Mouse (Mus musculus) right cerebral cortex, adult 18-20 months (tissue): ENCODE data around the gene Tgfbr2.

Experiments used
- DNase-seq: peaks from one replicate; pipeline ENCODE4 v3.0.0; 2022; ENCODE audit warnings: mixed read lengths

Tgfbr2 gene

DNA sequence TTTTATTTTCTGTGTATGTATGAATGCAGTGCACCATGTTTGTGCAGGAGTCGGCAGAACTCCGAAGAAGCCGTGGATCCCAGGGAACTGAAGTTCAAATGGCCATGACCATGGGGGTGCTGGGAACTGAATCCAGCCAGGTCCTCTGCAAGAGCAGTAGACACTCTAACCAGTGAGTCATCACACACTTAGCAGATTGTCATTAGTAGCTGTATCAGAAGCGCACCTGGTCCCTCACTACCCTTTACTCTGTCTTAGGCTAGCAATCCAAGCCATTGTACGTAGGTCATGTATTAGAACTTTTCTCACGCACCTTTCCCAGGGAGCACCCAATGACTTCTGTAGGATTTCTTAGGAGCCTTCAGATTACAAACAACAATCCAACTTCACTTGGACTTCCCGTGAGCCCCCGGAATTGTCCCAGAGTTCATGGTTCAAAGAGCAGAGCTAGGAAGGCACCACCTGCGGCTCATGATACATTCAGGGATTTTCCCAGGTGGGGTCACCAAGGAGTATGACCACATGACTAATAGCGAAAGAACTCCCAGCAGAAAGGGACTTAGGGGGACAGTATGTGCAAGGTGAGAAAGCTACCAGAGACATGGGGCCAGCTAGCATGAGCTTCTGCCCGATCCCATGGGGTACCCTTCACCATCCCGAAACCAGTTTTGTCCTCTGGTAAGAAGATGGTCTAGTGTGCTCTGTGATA lies 17.8 kb upstream of the Tgfbr2 start:
- no peak for DNase-seq

DNA sequence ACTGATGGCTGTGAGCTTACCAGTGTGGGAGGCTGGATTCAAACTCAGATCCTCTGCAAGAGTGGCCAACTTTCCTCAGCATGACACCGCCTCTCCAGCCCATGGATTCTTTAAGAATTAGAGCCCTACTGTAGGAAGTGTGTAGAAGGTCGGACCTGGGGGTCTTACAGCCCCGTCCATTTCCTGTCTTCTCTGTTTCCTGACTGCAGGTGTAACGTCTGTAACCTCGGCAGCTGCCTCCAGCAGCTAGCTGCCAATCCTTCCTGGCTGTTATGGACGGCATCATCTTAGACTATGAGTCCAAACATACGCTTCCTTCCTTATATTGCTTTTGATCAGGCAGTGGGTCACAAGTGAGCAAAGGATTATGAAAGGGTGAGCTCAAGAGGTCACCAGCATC lies 17.1 kb upstream of the Tgfbr2 start:
- DNase-seq, result no peak

DNA sequence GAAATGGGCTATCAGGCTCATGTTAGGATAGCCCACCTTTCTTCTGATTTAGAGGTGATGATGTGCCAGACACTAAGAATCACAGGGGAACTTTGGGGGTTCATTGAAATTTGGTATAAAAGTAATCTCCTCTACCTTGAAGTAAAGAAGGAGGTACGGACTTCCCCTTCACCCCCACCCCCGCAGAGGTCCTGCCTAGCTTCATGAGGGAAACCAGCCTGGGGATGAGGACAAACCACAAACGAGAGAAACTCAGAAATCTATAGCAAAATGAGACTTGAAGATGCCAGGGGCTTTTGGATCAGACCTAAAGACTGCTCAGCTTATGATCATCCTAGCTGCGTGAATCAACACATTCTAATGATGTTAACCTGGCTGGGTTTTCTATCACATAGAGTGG lies 14.7 kb upstream of the Tgfbr2 start:
- no peak for DNase-seq

DNA sequence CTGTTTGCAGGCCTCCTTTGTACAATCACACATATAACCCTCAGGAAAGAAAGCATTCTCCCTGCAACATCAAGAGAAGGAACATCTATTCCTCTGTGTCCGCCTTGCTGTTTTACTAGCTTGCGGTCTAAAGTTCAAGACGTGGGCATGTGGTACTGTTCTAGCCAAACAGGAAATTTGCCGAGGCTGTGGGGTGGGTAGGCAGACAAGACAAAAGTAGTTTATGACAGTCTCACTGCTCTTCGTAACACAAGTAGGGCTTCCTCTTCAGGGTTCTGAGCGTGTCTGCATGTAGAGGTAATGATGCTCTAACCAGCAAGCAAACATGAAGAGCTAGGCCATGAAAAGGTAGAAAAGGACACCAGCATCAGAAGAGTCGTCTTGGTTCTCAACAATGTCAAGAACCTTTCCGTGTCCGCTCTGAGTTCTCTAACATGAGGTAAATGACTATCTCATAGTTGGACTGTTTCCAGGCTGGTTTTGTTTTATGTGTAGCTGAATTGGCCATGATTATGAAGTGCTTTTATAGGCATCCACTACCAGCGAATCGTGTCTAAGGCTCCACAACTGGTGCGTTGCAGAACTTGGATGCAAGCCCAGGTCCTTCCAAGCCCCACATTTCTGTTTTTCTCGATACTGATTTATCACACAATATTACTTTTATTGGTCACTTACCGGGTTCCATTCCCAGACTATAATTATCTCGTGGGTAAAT lies 13.9 kb upstream of the Tgfbr2 start:
- no peak for DNase-seq

DNA sequence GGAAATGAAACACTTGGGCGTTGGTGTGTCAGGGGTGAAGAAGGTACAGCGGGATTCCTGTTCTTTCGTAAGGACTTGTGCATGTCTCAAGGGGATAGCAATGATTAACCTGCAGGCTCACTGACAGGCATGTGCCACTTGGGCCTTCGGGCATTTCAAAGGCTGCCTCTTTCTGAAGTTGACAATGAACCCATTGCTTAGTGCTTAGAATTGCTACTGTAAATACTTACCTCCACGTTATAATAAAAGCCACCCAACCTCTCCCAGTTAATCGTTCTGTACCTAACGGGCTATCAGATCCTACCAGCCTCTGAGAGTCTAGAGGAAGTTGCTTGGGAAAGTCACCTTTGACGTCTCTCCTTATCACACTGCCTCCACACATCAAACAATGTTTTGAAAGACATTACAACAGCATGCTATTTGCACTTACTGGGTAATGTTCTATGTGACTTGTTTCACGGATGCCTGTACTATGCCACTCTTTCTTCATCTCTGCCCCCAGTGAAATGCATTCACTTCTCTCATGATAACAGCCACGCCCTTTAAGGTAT lies 12.1 kb upstream of the Tgfbr2 start:
- DNase-seq, result no peak

DNA sequence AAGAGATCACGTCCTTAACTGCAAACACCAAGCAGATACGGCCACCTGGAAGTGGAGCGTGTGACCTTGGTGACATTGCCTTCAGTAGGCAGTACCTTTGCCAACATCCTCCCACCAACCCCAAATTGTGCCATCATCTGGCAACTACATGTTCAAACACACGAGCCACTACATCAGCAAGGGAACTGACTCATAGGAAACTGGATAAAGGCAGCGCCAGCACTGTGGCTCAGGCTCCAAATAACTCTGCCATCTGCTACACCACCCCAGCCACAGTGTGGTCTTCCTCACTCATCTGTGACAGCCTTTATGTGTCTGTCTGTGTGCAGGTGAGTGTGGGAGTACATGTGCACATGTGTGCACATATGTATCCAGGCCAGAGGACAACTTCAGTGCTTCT lies 9.7 kb upstream of the Tgfbr2 start:
- no peak for DNase-seq

DNA sequence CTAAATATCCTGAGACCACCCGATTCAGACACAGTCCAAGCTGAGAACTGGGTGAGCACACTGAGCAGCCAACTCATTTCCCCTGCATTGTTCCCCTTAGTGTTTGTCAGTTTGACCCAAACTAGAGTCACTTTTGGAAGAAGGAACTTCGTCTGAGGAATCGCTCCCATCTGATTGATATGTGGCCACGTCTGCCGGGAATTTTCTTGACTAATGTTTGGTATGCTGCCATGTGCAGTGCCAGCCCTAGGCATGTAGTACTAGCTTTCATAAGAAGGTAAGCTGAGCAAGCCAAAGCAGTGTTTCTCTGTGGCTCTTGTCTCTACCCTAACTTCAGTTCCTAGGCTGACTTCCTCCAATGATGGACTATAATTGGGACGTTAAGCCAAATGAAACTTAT lies 7.9 kb upstream of the Tgfbr2 start:
- no peak for DNase-seq

DNA sequence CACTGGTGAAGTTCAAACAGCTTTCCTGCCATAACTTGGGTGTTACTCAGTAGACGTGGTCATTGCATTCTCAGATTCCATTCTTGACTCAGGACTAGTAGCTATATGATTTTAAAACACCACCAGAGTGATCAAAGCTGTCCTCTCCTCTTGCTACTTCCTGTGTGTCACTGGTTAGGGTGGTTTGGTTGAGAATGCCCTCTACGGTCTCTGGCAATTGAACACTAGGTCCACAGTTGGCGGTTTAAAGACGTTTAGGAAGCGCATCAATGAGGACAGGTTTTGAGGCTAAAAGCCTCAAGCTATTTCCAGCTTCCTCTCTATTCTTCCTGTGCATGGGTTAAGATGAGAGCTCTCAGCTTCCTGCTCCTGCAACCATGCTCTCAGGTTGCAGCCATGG lies 6.4 kb upstream of the Tgfbr2 start:
- no peak for DNase-seq

DNA sequence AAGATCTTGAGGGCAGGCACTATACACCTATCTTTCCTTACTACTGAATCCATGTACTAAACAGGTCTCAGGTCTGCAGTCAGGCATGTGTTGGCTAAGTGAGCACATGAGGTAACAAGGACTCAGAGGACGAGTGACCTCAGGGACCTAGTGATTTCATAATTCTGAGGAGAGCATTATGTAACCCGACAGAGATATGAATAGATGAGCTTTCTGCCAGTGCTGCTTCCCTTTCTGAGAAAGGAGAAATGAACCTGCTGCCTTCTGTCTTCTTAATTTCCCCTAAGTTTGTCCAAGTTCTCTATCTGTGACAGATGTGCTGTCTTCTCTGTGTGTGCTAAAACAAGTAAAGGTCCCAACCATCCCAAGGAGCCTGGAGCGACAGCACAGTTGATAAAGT lies 3.0 kb upstream of the Tgfbr2 start:
- no peak for DNase-seq

DNA sequence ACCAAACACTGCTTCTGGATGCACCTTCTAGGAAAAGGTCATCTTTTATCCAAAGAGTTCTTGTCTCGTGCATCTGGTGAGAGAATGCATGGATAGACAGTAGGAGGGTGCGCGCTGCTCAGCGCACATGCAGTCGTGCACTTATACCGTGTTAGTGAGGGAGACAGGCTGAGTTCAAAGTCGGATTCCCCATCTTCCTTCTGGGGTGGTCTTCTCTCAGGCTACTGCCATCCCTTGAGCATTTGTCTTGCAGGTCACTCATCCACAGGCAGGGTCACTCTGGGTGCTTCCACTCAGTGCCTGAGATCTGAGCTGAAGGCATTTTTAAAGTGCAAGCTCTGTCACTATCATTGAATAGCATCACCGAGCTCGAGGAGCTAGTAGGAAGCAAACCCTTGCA lies 1.9 kb upstream of the Tgfbr2 start:
- no peak for DNase-seq

DNA sequence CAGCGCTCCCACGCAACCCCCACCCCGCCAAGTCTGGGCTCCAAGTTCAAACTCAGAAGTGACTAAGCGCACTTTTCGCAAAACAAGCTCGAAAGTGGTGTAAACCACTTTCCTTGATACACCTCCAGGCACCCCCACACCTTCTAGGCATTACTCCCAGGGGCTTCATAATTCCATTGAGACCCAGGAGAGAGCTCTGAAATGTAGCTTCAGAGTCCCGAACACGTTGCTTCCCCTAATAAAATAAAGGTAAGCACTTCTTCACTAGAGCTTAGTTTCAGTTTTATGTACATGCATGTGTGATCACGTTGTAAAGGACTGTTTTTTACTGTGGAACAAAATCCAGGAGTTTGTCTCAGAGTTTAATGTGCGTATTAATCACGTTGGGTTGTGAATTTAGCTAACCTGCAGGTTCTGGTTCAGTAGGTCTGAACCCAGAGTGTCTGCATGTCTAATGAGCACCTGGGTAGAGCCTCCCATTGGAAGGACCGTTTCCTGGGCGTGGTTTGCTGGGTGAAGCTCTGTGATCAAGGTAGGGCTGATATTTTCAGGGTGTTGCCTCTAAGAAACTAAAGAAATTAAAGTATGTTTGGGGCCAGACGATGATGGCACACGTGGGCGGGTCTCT lies 442 bp upstream of the Tgfbr2 start:
- no peak for DNase-seq

DNA sequence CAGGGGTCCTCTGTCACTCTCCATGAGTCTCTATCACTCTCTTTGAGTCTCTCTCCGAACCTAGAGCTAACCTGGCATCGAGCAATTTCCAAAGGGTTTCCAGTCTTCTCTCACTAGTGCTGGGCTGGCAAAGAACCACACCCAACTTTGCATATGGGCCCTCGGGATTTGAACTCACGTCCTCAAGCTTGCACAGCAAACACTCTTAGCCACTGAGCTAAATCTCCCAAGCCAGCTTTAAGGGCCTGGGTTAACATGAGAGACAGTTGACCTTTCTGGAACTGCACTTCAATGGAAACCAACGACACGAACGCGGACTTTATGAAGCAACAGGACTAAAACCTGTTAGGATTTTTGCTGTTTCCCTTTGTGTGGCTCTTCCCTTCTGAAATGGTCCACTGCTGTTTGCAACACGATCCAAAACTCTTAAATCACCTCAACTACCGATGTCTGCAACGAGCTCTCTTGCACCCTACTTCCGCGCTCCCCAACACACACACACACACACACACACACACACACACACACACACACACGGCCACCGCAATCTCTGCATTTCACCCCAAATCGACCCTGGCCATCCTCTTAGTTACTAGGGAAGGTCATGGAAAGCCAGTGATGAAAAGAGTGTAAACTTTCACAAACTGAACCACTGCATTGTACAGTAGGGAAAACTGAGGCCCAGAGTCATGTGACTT lies 1.5 kb downstream of the Tgfbr2 start:
- DNase-seq, result no peak

DNA sequence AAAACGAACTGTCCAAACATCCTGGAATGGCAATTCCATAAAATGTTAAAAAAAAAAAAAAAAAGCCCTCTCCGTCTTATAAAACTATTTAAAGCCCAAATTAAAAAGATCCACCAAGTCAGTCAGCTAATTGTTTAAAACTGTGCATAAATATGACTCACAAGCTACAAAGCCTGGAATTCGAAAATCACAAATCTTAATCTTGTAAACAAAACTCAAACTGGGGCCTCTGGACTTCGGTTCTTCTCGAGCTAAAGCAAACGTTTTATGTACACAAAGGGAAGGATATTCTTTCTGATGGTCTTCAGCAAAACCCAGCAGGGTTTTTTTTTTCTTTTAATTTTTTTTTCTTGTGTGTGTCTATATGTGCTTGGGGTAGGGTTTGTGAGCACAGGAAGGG lies 2.1 kb downstream of the Tgfbr2 start:
- DNase-seq, result no peak

DNA sequence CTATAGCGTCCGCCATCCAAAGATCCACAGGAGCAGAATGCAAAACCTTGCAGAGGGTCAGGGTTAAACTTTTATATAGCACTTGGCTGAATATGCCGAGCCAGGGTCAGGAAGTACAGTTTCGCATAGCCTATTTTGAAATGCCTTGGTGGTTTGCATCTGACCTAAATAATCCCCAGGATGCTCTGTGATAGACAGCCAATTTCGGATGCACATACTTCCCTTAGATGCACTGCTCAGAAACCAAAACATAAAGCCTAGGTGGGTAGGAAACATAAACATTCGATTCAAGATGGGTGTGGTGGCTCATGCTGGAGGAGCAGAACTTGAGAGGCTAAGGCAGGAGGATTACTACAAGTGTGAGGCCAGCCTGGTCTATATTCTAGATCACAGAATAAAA lies 6.1 kb downstream of the Tgfbr2 start:
- DNase-seq, result no peak

DNA sequence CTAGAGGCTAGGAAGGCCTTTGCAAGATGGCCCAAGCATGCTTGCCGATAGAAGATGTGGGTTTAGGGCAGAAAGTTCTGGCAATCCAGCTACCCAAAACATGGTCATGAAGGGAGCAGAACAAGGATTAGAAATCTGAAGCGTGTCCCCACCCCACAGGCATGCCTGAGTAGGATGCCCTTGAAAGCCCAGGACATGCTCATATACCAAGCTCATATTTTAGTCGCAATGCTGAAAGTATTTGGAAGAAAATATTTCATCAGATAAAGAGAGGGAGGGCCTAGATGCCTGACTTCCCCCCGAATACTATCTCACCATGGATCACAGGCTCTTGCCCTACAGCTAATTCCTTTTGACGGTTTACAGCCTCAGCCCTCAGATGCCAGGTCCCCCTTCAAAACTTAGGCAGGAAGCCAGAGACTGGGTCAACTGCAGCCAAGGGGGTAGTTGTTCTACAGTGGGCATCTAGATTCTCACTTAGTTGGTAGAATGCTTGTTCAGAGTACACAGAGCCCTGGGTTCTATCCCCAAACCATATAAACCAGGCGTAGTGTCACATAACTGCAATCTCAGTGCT lies 7.8 kb downstream of the Tgfbr2 start:
- DNase-seq, result no peak

DNA sequence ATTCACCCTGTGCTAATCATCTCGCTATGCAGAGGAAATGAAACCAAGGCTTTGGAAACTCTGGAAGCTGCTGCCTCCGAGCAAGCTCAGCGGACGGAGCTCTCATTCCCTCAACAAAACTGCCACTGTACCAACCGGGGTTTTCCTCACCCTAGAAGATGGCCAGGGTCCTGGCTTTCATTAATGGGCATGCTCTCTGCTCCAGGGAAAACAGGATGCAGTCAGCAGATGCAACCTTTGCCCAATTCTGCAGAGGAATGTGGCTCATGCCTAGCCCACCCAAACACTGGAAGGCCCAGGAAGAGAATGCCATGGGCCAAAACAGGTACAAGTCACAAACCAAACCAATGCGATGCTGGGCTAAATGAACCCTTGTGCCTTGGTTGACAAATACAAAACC lies 8.8 kb downstream of the Tgfbr2 start:
- DNase-seq, result no peak

DNA sequence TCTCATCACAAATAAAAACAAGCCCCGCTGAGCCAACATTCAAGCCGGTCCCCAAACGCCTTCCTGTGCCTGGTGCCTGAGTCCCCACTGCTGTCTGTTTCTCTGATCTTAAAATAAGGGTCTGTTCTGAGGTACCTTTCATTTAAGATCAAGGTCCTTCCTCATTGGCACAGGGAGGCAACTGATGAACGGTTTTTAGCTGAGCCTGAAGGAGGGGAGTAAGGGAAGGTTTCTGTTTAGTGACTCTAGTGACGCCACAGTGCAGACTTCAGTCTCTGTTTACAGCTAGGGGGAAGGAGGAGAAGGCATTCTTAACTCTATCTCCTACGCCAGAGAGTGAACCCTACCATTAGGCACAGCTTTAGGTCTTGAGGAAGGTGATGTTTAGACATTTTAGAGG lies 11.3 kb downstream of the Tgfbr2 start:
- DNase-seq, result no peak

DNA sequence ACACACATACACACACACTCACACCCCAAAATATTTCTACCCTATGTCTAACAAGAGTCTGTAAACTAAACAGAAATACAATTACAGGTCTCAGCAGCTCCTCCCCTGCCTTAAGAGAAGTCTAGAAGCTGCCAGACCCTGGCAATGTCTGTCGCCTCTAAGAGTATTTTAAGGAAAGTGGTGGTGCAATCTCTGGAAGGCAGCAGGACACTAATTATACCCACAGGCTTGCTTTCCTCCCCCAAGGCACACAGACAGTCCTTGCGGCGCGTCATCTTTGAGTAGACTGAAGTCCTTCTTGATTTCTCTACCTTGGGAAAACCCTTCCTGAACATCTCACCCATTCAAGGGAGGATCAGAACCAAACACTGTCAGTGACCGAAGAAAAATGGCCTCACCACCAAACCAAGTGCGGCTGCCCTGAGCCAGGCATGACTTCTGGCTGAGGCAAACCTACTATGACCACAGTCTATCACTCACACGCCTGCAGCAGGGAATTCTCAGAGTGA lies 12.2 kb downstream of the Tgfbr2 start:
- no peak for DNase-seq

DNA sequence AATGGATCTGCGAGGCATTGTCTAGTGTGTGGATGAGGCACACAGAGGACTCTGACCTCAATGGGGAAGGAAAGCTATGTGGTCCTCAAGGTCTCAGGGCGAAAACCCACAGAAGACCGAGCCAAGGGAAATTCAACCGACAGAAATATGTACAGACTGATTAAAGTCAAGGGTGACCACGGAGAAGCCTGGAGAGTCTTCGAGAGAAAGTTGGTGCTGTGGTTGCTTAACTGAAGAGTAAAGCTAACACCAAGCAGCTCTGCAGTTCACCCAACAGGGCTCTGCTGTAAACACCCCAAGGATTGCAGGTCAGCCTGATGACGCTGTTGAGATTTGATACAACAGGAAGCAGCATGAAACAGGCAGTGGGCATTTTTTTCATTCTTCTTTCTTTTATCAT lies 14.3 kb downstream of the Tgfbr2 start:
- DNase-seq, result no peak

DNA sequence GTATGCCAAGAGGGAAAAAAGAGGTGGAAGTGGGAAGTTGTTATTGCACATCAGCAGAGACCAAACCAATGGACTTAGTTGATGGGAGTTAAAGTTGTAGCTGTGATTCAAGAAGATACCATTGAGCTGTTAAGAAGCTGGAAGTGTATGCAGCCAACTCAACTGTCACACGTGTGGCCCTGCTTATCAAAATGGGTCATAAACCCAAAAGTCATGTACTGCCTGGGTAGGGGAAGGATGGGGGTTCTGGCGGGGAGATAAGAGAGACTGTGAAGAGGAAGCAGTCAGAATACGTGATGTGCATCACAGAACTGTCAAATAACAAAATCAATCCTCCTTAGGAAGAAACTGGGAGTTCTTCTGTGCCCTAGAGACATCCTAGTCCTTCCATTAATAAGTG lies 15.1 kb downstream of the Tgfbr2 start:
- no peak for DNase-seq

DNA sequence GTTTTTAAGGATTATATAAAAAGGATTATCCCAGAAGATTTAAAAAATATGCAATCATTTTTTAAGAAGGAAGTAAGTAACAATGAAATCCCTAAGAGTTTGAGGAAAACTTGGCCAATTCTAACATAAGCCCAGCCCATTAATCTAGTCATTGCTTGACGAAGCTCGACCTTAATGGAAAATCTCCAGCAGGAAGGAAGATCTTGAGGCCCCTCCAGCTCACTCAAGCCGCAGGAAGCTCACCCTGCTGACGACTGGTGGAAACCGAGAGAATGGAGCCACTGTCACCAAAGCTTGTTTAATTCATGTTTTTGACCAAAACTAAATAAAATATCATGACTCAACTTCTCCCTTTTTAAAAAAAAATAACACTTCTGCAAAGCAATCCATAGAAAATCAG lies 18.7 kb downstream of the Tgfbr2 start:
- no peak for DNase-seq

DNA sequence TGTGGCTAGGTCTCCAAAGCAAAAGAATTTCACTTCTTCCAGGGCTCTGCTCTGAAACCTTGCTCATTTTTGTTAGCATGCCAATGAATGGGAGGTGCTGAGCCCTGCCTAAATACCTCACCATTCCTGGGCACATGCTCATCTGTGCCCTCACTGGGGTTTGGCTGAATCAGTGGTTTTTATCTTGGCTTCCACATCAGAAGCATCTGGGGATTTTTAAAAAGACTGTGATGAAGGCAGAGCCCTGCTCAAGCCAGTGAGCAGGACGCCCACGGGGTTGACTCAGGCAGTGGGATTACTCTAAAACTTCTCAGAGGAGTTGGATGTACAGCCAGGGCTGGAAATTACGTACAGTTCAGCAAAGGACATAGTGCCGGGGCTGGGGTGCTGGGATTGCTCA lies 22.3 kb downstream of the Tgfbr2 start:
- peak; percentile 51 for DNase-seq
